Mouse (Mus musculus) kidney, postnatal 25 days (tissue): ENCODE measurements around the gene Gm5072.
"Not testable (repeated sequence)": the region's sequence is repeated elsewhere in the genome, so short reads cannot be mapped to it uniquely, and the experiment has no call there.

Experiments used
- DNase-seq, 2 experiments: peaks; one replicate each; pipeline ENCODE4 v3.0.0; 2021; ENCODE audit warnings: mixed read lengths in 2 of 2

Gm5072 gene

DNA sequence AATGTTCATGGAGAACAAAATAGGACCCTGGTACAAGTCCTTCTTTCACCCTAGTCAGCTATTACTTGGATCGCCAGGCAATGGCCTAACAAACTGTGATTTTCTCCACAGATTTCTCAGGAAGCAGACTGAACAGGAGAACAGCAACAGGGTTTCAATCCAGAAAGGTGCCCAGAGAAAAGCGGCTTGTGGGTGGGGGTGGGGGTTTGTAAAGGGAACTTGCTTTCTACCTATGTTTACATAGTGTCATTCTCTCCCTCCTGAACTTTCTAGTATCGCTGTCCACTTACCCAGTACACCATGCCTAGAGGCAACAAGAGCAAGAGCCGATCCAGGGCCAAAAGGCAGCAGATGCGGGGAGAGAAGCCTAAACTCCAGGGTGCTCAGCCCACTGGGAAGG, at the start of gene Gm5072:
Gene Gm5072 (plus strand): TSS at position 301 of the 400 bp plus-strand sequence.
- not testable (repeated sequence) for DNase-seq
